Mouse (Mus musculus) heart, embryonic 10.5 days (tissue): ENCODE measurements at regions not wholly inside any gene's neighbourhood (a gene's known extent, or its start where the extent isn't known, plus 50 kb on each side); places are given as distances from the start of the nearest gene placed in this dataset.

ENCODE experiments used
- DNase-seq: peaks from one replicate; pipeline ENCODE4 v3.0.0-alpha.2; 2017; ENCODE audit warnings: low spot score
- H3K27ac ChIP-seq: fragments of 300-500 bp; sonication (generic); 2 replicates; pipeline ENCODE4 v1.5.1; 2016; ENCODE audit warnings: mild to moderate bottlenecking
- H3K27me3 ChIP-seq: fragments of 300-500 bp; sonication (generic); 2 replicates; pipeline ENCODE4 v1.6.1; 2016; ENCODE audit warnings: mild to moderate bottlenecking; ENCODE audit not compliant: poor library complexity, insufficient read depth, severe bottlenecking
- H3K36me3 ChIP-seq: fragments of 300-500 bp; sonication (generic); 2 replicates; pipeline ENCODE4 v1.6.1; 2016; ENCODE audit warnings: mild to moderate bottlenecking, moderate library complexity
- H3K4me1 ChIP-seq: fragments of 300-500 bp; sonication (generic); 2 replicates; pipeline ENCODE4 v1.6.1; 2016; ENCODE audit warnings: mild to moderate bottlenecking
- H3K4me3 ChIP-seq: fragments of 300-500 bp; sonication (generic); 2 replicates; pipeline ENCODE4 v1.5.1; 2016; ENCODE audit warnings: mild to moderate bottlenecking, moderate library complexity
- H3K9me3 ChIP-seq: fragments of 300-500 bp; sonication (generic); 2 replicates; pipeline ENCODE4 v1.6.1; 2016; ENCODE audit warnings: mild to moderate bottlenecking, moderate library complexity
- WGBS: fragments of 180-500 bp; shearing (Covaris S2); methylation state at CpG from one replicate; pipeline ENCODE4 v1.1.7; 2016; 5-methylcytosine and 5-hydroxymethylcytosine counted together

- no peak for DNase-seq
- H3K27me3 ChIP-seq = no peaks in the 10 kb centered on the region
- no peaks in the 10 kb centered on the region for H3K36me3 ChIP-seq
- peaks cover 31% of the 10 kb centered on the region for H3K4me1 ChIP-seq
- H3K9me3 ChIP-seq = no peaks in the 10 kb centered on the region
- peak overlapping the region; percentile 42 for H3K27ac ChIP-seq
- no peak overlapping the region for H3K4me3 ChIP-seq
- WGBS = 41% methylated on average over 6 of the region's 6 CpGs
Measured at GRCm38 (mm10) chr1:64301530-64302061, 179.5 kb upstream of the Klf7 start.

DNA sequence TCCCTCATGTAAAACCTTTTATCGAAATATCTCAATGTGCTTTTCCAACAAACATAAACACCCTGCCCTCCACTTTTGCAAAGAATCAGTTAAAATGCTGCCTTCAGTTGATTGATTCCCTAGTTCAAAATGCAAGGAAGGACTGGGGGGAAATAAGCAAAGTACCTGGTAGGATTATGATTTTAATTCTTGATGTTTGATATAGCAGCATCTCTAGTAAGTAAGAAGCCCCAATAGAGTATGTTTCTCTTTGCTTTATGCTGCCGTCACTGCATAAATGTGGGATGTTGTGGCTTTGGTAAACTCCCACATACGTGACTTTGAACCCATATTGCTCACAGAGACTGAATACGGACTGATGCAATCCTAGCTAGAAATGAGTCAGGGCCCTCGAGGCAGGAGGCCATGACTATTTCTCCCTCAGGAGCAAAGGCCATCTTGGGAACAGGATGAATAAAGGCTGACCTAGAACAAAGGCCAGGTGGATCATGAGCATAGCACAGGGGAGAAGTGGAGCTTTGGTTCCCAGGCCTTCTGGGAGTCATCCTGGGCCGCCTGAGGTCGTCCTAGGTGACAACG lies 179.0 kb upstream of the Klf7 start:
- 70% methylated on average over 8 of the region's 8 CpGs for WGBS
- Histone ChIP-seq H3K27me3 (no peaks in the 10 kb centered on the region), H3K4me3 (no peak overlapping the region), H3K27ac (peak overlapping the region; percentile 42; the same call in 1 of the 2 replicates), H3K9me3 (no peaks in the 10 kb centered on the region), H3K4me1 (peaks cover 31% of the 10 kb centered on the region), H3K36me3 (no peaks in the 10 kb centered on the region)
- DNase-seq = no peak

DNA sequence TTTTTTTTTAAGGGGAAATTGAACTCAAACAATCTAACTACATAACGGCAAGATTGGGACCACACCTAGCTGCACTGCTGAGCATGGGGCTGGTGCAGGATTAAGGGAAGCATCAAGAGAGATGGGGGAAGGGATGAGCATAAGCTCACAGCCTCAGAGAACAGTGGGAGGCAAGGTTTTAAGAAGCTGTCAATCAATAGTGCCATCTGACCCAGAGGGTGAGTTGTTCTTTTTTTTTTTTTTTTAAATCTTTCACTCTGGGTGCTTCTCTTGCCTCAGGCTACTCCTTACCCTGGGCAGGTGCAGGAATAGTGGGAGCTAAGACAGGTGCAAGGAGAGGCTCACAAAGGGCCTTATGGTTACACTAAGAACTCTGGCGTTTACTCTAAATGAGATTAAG lies 176.9 kb upstream of the Klf7 start:
- Histone ChIP-seq H3K27ac (no peak overlapping the region), H3K4me1 (peaks cover 24% of the 10 kb centered on the region), H3K36me3 (no peaks in the 10 kb centered on the region), H3K4me3 (no peak overlapping the region), H3K9me3 (no peaks in the 10 kb centered on the region), H3K27me3 (no peaks in the 10 kb centered on the region)
- 48% methylated on average over 2 of the region's 2 CpGs for WGBS
- DNase-seq = no peak

DNA sequence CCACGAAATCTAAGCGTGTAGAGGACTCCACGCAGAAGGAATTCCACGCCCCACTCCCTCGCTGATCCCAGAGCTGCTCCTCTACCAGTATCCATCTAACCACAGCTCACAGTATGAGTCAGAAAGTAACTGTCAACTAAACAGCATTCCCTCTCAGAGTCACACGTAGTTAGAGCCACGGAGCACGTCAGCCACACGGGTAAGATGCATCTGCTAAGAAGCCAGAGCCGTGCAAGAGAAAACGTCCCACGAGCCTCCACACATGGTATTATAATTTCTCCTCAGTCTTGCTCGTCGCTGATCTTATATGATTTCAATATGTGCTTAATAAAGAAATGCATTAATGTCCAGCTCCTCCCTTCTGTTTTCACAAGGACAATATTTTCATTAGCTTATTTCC lies 176.1 kb upstream of the Klf7 start:
- DNase-seq = no peak
- no peak overlapping the region for H3K4me3 ChIP-seq
- H3K9me3 ChIP-seq = no peaks in the 10 kb centered on the region
- no peaks in the 10 kb centered on the region for H3K27me3 ChIP-seq
- no peak overlapping the region for H3K27ac ChIP-seq
- H3K4me1 ChIP-seq = peaks cover 23% of the 10 kb centered on the region
- no peaks in the 10 kb centered on the region for H3K36me3 ChIP-seq
- 88% methylated on average over 14 of the region's 14 CpGs for WGBS

- 69% methylated on average over 5 of the region's 5 CpGs for WGBS
Measured at GRCm38 (mm10) chr1:64297343-64297742, 175.3 kb upstream of the Klf7 start.

GRCm38 (mm10) chr1:64295512-64295945 lies 173.4 kb upstream of the Klf7 start:
- Histone ChIP-seq H3K27ac (0 out of 2 replicates have a peak overlapping the region, but pooled peaks have one; percentile 17), H3K27me3 (no peaks in the 10 kb centered on the region), H3K4me1 (peaks cover 11% of the 10 kb centered on the region), H3K36me3 (no peaks in the 10 kb centered on the region), H3K4me3 (no peak overlapping the region), H3K9me3 (no peaks in the 10 kb centered on the region)
- no peak for DNase-seq
- WGBS = 52% methylated on average over 6 of the region's 6 CpGs

More at GRCm38 (mm10) chr1:64297343-64297742, 175.3 kb upstream of the Klf7 start:
- Histone ChIP-seq H3K4me3 (no peak overlapping the region), H3K27ac (no peak overlapping the region), H3K27me3 (no peaks in the 10 kb centered on the region), H3K4me1 (peaks cover 19% of the 10 kb centered on the region), H3K9me3 (no peaks in the 10 kb centered on the region), H3K36me3 (no peaks in the 10 kb centered on the region)
- DNase-seq = no peak

DNA sequence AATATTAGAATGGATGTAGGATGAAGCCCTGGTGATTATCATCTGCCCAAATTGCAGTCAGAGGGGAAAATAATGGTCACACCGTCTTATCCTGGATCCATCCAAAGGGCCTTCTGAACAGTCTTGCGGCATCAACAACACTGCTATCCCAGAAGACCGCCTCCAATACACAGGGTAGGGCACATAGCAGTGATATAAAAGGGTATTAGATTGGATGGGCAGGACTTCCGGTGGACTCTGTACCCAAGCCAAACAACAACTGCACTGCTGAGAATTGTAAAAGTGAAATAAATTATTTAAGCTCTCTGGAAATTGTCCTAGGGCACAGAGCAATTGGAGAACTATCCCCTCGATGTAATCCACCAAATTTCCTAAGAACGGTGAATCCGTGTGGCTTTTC lies 173.0 kb upstream of the Klf7 start:
- no peak overlapping the region for H3K27ac ChIP-seq
- no peaks in the 10 kb centered on the region for H3K36me3 ChIP-seq
- WGBS = 89% methylated on average over 7 of the region's 7 CpGs

GRCm38 (mm10) chr1:64288812-64289447 lies 166.8 kb upstream of the Klf7 start:
- WGBS = 36% methylated on average over 12 of the region's 12 CpGs
- peaks cover 15% of the 10 kb centered on the region for H3K4me1 ChIP-seq
- peak overlapping the region; percentile 24; the same call in 1 of the 2 replicates for H3K4me3 ChIP-seq
- peak overlapping the region; percentile 53; the same call in 1 of the 2 replicates for H3K27ac ChIP-seq
- H3K36me3 ChIP-seq = no peaks in the 10 kb centered on the region
- H3K9me3 ChIP-seq = no peaks in the 10 kb centered on the region
- no peaks in the 10 kb centered on the region for H3K27me3 ChIP-seq
- peak; percentile 79 for DNase-seq

More for the DNA sequence above, 173.0 kb upstream of the Klf7 start:
- H3K9me3 ChIP-seq = no peaks in the 10 kb centered on the region
- no peaks in the 10 kb centered on the region for H3K27me3 ChIP-seq
- no peak for DNase-seq
- H3K4me1 ChIP-seq = peaks cover 16% of the 10 kb centered on the region
- H3K4me3 ChIP-seq = no peak overlapping the region

GRCm38 (mm10) chr1:64287068-64287467 lies 165.0 kb upstream of the Klf7 start:
- 62% methylated on average over 2 of the region's 2 CpGs for WGBS
- DNase-seq = no peak
- Histone ChIP-seq H3K9me3 (no peaks in the 10 kb centered on the region), H3K27me3 (no peaks in the 10 kb centered on the region), H3K4me1 (peaks cover 15% of the 10 kb centered on the region), H3K4me3 (no peak overlapping the region), H3K27ac (no peak overlapping the region), H3K36me3 (no peaks in the 10 kb centered on the region)

- no peak for DNase-seq
- 77% methylated on average over 8 of the region's 8 CpGs for WGBS
- H3K9me3 ChIP-seq = no peaks in the 10 kb centered on the region
- H3K4me1 ChIP-seq = peaks cover 9% of the 10 kb centered on the region
- H3K27ac ChIP-seq = no peak overlapping the region
- no peak overlapping the region for H3K4me3 ChIP-seq
- no peaks in the 10 kb centered on the region for H3K27me3 ChIP-seq
- no peaks in the 10 kb centered on the region for H3K36me3 ChIP-seq
Measured at GRCm38 (mm10) chr1:64284656-64285055, 162.6 kb upstream of the Klf7 start.

GRCm38 (mm10) chr1:64275865-64276264 lies 153.8 kb upstream of the Klf7 start:
- Histone ChIP-seq H3K27me3 (no peaks in the 10 kb centered on the region), H3K9me3 (no peaks in the 10 kb centered on the region), H3K27ac (no peak overlapping the region), H3K36me3 (no peaks in the 10 kb centered on the region), H3K4me3 (no peak overlapping the region), H3K4me1 (no peaks in the 10 kb centered on the region)
- DNase-seq = no peak

- Histone ChIP-seq H3K9me3 (no peaks in the 10 kb centered on the region), H3K4me1 (no peaks in the 10 kb centered on the region), H3K4me3 (no peak overlapping the region), H3K36me3 (no peaks in the 10 kb centered on the region), H3K27ac (no peak overlapping the region), H3K27me3 (no peaks in the 10 kb centered on the region)
- 79% methylated on average over 3 of the region's 3 CpGs for WGBS
- no peak for DNase-seq
Measured at GRCm38 (mm10) chr1:64275086-64275802, 153.2 kb upstream of the Klf7 start.

GRCm38 (mm10) chr1:64257237-64257636 lies 135.2 kb upstream of the Klf7 start:
- WGBS = 67% methylated on average over 2 of the region's 2 CpGs
- DNase-seq = no peak
- no peaks in the 10 kb centered on the region for H3K36me3 ChIP-seq
- no peaks in the 10 kb centered on the region for H3K27me3 ChIP-seq
- no peak overlapping the region for H3K27ac ChIP-seq
- H3K4me3 ChIP-seq = no peak overlapping the region
- no peaks in the 10 kb centered on the region for H3K4me1 ChIP-seq
- H3K9me3 ChIP-seq = no peaks in the 10 kb centered on the region
